Mouse (Mus musculus): ENCODE measurements at regions not wholly inside any gene's neighbourhood (a gene's known extent, or its start where the extent isn't known, plus 50 kb on each side); places are given as distances from the start of the nearest gene placed in this dataset.
A peak's percentile ranks its signal among the peaks of the same experiment; 100 is the strongest.

DNA sequence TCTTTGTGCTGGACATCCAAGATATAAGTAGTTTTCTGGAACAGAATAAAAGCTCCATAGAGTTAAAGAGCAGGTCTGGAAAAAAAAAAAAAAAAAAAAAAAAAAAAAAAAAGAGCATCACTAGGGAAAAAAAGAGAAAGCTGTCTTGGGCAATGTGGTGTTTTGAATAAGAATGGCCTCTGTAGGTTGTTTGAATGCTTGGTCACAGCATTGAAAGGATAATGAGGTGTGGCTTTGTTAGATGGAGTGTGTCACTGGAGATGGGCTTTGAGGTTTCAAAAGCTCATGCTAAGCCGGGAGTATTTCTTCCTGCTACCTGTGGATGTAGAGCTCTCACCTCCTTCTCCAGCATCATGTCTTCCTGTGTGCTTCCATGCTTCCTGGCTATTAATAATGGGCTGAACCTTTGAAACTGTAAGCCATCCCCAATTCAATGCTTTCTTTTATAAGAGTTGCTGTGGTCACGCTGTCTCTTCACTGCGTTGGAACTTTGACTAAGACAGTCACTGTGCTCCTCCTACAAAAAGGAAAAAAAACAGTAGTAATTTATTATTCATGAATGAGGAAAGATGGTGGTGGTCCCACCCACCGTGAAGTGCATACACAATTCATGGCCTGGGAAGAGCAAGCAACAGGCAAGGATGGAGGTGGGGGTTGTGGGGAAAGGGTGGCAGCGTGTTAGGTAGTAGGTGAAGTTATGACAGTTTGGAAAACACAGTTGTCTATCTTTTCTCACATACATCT, 283.2 kb upstream of the Tbc1d5 start:
- ATAC-seq (ENCODE audit: low FRiP score, low TSS enrichment): no peak
- no peaks in the 10 kb centered on the region for H3K9me3 ChIP-seq (ENCODE audit: control insufficient read depth, low read length)
- H3K27ac ChIP-seq (ENCODE audit: low read depth, low read length): no peak overlapping the region
- H3K4me3 ChIP-seq (ENCODE audit: low read length): no peak overlapping the region
- no peaks in the 10 kb centered on the region for H3K4me1 ChIP-seq (ENCODE audit: control insufficient read depth, insufficient read depth, low read length)
- no peak overlapping the region for H3K9ac ChIP-seq (ENCODE audit: low read depth, low read length)
- WGBS: 62% methylated on average over 5 of the region's 5 CpGs
- H3K27me3 ChIP-seq (ENCODE audit: control insufficient read depth, insufficient read depth, low read length): no peaks in the 10 kb centered on the region
- H3K36me3 ChIP-seq (ENCODE audit: control insufficient read depth, insufficient read depth, low read length): no peaks in the 10 kb centered on the region
- H3K4me2 ChIP-seq (replicated peaks; ENCODE audit: low read depth, low read length): peak overlapping the region; percentile 15; the same call in 1 of the 2 replicates

- no peak overlapping the region for H3K27ac ChIP-seq (ENCODE audit: low read depth, low read length)
- no peak overlapping the region for H3K9ac ChIP-seq (ENCODE audit: low read depth, low read length)
- 51% methylated on average over 14 of the region's 14 CpGs for WGBS
- no peaks in the 10 kb centered on the region for H3K9me3 ChIP-seq (ENCODE audit: control insufficient read depth, low read length)
- H3K4me2 ChIP-seq (replicated peaks; ENCODE audit: low read depth, low read length): peak overlapping the region; percentile 13; the same call in 1 of the 2 replicates
- H3K36me3 ChIP-seq (ENCODE audit: control insufficient read depth, insufficient read depth, low read length): no peaks in the 10 kb centered on the region
- no peaks in the 10 kb centered on the region for H3K4me1 ChIP-seq (ENCODE audit: control insufficient read depth, insufficient read depth, low read length)
- no peak for ATAC-seq (ENCODE audit: low FRiP score, low TSS enrichment)
- H3K4me3 ChIP-seq (ENCODE audit: low read length): peak overlapping the region; percentile 14; the same call in 1 of the 2 replicates
- no peaks in the 10 kb centered on the region for H3K27me3 ChIP-seq (ENCODE audit: control insufficient read depth, insufficient read depth, low read length)
Measured at GRCm38 (mm10) chr17:51461248-51461647, 282.1 kb upstream of the Tbc1d5 start.

GRCm38 (mm10) chr17:51459119-51459518, 280.0 kb upstream of the Tbc1d5 start:
- H3K36me3 ChIP-seq (ENCODE audit: control insufficient read depth, insufficient read depth, low read length): no peaks in the 10 kb centered on the region
- no peak overlapping the region for H3K4me3 ChIP-seq (ENCODE audit: low read length)
- H3K9ac ChIP-seq (ENCODE audit: low read depth, low read length): no peak overlapping the region
- H3K27ac ChIP-seq (ENCODE audit: low read depth, low read length): no peak overlapping the region
- no peaks in the 10 kb centered on the region for H3K27me3 ChIP-seq (ENCODE audit: control insufficient read depth, insufficient read depth, low read length)
- no peak for ATAC-seq (ENCODE audit: low FRiP score, low TSS enrichment)
- WGBS: 96% methylated on average over 1 of the region's 1 CpGs
- H3K4me2 ChIP-seq (replicated peaks; ENCODE audit: low read depth, low read length): no peak overlapping the region
- no peaks in the 10 kb centered on the region for H3K4me1 ChIP-seq (ENCODE audit: control insufficient read depth, insufficient read depth, low read length)
- H3K9me3 ChIP-seq (ENCODE audit: control insufficient read depth, low read length): no peaks in the 10 kb centered on the region

DNA sequence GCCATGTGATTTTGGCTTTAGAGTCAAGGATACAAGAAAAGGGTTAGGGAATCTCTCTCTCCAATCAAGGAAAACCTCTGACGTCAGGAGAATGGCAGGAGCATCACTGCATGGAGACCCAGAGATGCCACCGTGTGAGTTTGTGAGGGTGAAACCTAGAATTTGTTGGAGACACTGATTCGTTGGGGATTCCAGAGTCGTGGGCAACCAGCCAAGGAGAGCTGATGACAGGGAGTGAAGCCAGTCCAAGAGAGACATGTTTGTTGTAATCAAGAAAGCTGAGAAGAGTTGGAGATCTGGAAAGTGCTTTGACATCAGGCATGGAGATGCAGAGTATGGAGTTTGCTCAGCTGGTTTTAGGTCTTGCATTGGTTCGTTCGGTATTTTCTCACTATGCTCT, 236.6 kb upstream of the Tbc1d5 start:
- H3K27me3 ChIP-seq (ENCODE audit: control insufficient read depth, insufficient read depth, low read length): no peaks in the 10 kb centered on the region
- H3K4me2 ChIP-seq (replicated peaks; ENCODE audit: low read depth, low read length): no peak overlapping the region
- no peaks in the 10 kb centered on the region for H3K36me3 ChIP-seq (ENCODE audit: control insufficient read depth, insufficient read depth, low read length)
- H3K9ac ChIP-seq (ENCODE audit: low read depth, low read length): no peak overlapping the region
- 91% methylated on average over 6 of the region's 6 CpGs for WGBS
- H3K9me3 ChIP-seq (ENCODE audit: control insufficient read depth, low read length): no peaks in the 10 kb centered on the region
- H3K27ac ChIP-seq (ENCODE audit: low read depth, low read length): no peak overlapping the region
- ATAC-seq (ENCODE audit: low FRiP score, low TSS enrichment): no peak
- H3K4me1 ChIP-seq (ENCODE audit: control insufficient read depth, insufficient read depth, low read length): no peaks in the 10 kb centered on the region
- H3K4me3 ChIP-seq (ENCODE audit: low read length): no peak overlapping the region

GRCm38 (mm10) chr17:51414304-51414703, 235.2 kb upstream of the Tbc1d5 start:
- H3K4me1 ChIP-seq (ENCODE audit: control insufficient read depth, insufficient read depth, low read length): no peaks in the 10 kb centered on the region
- H3K36me3 ChIP-seq (ENCODE audit: control insufficient read depth, insufficient read depth, low read length): no peaks in the 10 kb centered on the region
- 81% methylated on average over 4 of the region's 4 CpGs for WGBS
- H3K9me3 ChIP-seq (ENCODE audit: control insufficient read depth, low read length): no peaks in the 10 kb centered on the region
- no peaks in the 10 kb centered on the region for H3K27me3 ChIP-seq (ENCODE audit: control insufficient read depth, insufficient read depth, low read length)
- ATAC-seq (ENCODE audit: low FRiP score, low TSS enrichment): no peak
- H3K4me3 ChIP-seq (ENCODE audit: low read length): no peak overlapping the region
- H3K9ac ChIP-seq (ENCODE audit: low read depth, low read length): no peak overlapping the region
- H3K4me2 ChIP-seq (replicated peaks; ENCODE audit: low read depth, low read length): no peak overlapping the region
- no peak overlapping the region for H3K27ac ChIP-seq (ENCODE audit: low read depth, low read length)

DNA sequence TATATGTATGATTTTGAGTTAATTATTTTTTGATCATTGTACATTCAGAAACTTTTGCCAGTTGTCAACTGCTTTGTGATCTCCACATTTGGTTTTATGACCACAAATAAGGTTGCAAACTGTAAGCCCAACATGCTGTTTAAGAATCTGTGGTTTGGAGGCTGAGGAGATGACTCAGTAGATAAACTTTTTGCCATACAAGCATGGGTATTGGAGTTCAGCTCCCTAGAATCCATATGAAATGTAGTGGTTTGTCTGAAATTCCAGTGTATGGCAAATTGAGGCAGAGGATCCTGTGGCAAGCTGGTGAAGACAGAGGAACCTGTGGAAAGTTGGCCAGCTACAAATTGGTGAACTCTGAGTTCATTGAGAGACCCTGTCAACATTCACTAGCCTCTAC, 234.6 kb upstream of the Tbc1d5 start:
- H3K4me2 ChIP-seq (replicated peaks; ENCODE audit: low read depth, low read length): no peak overlapping the region
- H3K4me3 ChIP-seq (ENCODE audit: low read length): no peak overlapping the region
- H3K36me3 ChIP-seq (ENCODE audit: control insufficient read depth, insufficient read depth, low read length): no peaks in the 10 kb centered on the region
- ATAC-seq (ENCODE audit: low FRiP score, low TSS enrichment): no peak
- H3K9me3 ChIP-seq (ENCODE audit: control insufficient read depth, low read length): no peaks in the 10 kb centered on the region
- H3K9ac ChIP-seq (ENCODE audit: low read depth, low read length): no peak overlapping the region
- H3K27me3 ChIP-seq (ENCODE audit: control insufficient read depth, insufficient read depth, low read length): no peaks in the 10 kb centered on the region
- no peak overlapping the region for H3K27ac ChIP-seq (ENCODE audit: low read depth, low read length)
- no peaks in the 10 kb centered on the region for H3K4me1 ChIP-seq (ENCODE audit: control insufficient read depth, insufficient read depth, low read length)

- 84% methylated on average over 12 of the region's 12 CpGs for WGBS
- no peaks in the 10 kb centered on the region for H3K36me3 ChIP-seq (ENCODE audit: control insufficient read depth, insufficient read depth, low read length)
- ATAC-seq (ENCODE audit: low FRiP score, low TSS enrichment): no peak
- H3K9ac ChIP-seq (ENCODE audit: low read depth, low read length): no peak overlapping the region
- no peak overlapping the region for H3K4me3 ChIP-seq (ENCODE audit: low read length)
- no peaks in the 10 kb centered on the region for H3K27me3 ChIP-seq (ENCODE audit: control insufficient read depth, insufficient read depth, low read length)
- H3K27ac ChIP-seq (ENCODE audit: low read depth, low read length): no peak overlapping the region
- H3K4me2 ChIP-seq (replicated peaks; ENCODE audit: low read depth, low read length): no peak overlapping the region
- H3K4me1 ChIP-seq (ENCODE audit: control insufficient read depth, insufficient read depth, low read length): no peaks in the 10 kb centered on the region
- H3K9me3 ChIP-seq (ENCODE audit: control insufficient read depth, low read length): no peaks in the 10 kb centered on the region
Measured at GRCm38 (mm10) chr17:51411545-51412094, 232.5 kb upstream of the Tbc1d5 start.

- no peak for ATAC-seq (ENCODE audit: low FRiP score, low TSS enrichment)
- 68% methylated on average over 5 of the region's 5 CpGs for WGBS
Measured at GRCm38 (mm10) chr17:51408894-51409293, 229.7 kb upstream of the Tbc1d5 start.

DNA sequence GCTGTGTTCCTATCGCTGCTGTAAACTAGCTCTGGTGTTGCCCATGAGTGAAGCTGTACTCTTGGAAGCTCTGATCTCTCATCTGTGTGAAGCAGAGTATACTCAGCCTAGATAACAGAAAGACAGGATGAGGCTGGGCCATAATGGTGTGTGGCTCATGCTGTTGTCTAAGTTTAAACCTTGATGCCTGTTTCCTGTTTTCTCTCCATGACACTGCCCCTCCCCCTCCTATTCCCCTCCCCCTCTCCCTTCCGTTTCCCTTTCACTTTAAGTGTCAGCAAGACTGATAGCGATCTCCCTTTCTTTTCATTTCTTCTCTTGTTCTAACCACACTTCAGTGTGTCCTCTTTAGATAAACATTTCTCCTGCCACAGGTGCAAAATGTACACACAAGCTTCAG, 229.2 kb upstream of the Tbc1d5 start:
- H3K9me3 ChIP-seq (ENCODE audit: control insufficient read depth, low read length): no peaks in the 10 kb centered on the region
- ATAC-seq (ENCODE audit: low FRiP score, low TSS enrichment): no peak
- H3K4me1 ChIP-seq (ENCODE audit: control insufficient read depth, insufficient read depth, low read length): no peaks in the 10 kb centered on the region
- H3K27me3 ChIP-seq (ENCODE audit: control insufficient read depth, insufficient read depth, low read length): no peaks in the 10 kb centered on the region
- no peak overlapping the region for H3K27ac ChIP-seq (ENCODE audit: low read depth, low read length)
- no peak overlapping the region for H3K4me3 ChIP-seq (ENCODE audit: low read length)
- H3K4me2 ChIP-seq (replicated peaks; ENCODE audit: low read depth, low read length): no peak overlapping the region
- no peak overlapping the region for H3K9ac ChIP-seq (ENCODE audit: low read depth, low read length)
- H3K36me3 ChIP-seq (ENCODE audit: control insufficient read depth, insufficient read depth, low read length): no peaks in the 10 kb centered on the region
- 43% methylated on average over 3 of the region's 3 CpGs for WGBS

More at GRCm38 (mm10) chr17:51408894-51409293, 229.7 kb upstream of the Tbc1d5 start:
- Histone ChIP-seq H3K9ac (ENCODE audit: low read depth, low read length) (no peak overlapping the region), H3K4me2 (replicated peaks; ENCODE audit: low read depth, low read length) (no peak overlapping the region), H3K4me3 (ENCODE audit: low read length) (no peak overlapping the region), H3K4me1 (ENCODE audit: control insufficient read depth, insufficient read depth, low read length) (no peaks in the 10 kb centered on the region), H3K36me3 (ENCODE audit: control insufficient read depth, insufficient read depth, low read length) (no peaks in the 10 kb centered on the region), H3K9me3 (ENCODE audit: control insufficient read depth, low read length) (no peaks in the 10 kb centered on the region), H3K27me3 (ENCODE audit: control insufficient read depth, insufficient read depth, low read length) (no peaks in the 10 kb centered on the region), H3K27ac (ENCODE audit: low read depth, low read length) (no peak overlapping the region)
